Mouse (Mus musculus) cerebellum, adult 18-20 months (tissue): Measurements from ENCODE around the gene Ttc39d.
"Not testable (repeated sequence)": the region's sequence is repeated elsewhere in the genome, so short reads cannot be mapped to it uniquely, and the experiment has no call there.

Experiments used
- DNase-seq, 2 experiments: peaks; one replicate each; pipeline ENCODE4 v3.0.0; 2021

Gene Ttc39d

GRCm38 (mm10) chr17:80206671-80207581, at the start of gene Ttc39d, which contains the start of gene Srsf7:
TSS of gene Ttc39d (plus strand) at chr17:80207460.
TSS of gene Srsf7 (minus strand) at chr17:80207307.
- DNase-seq, result peak; percentile 97 to 98

- DNase-seq, result no peak
Measured at GRCm38 (mm10) chr17:80157489-80157888, 49.8 kb upstream of the Ttc39d start.

GRCm38 (mm10) chr17:80160454-80160853, 46.8 kb upstream of the Ttc39d start:
- peak; percentile 36 to 37 for DNase-seq

- DNase-seq, result no peak
Measured at GRCm38 (mm10) chr17:80163991-80164390, 43.3 kb upstream of the Ttc39d start.

- DNase-seq, result peak; percentile 73 to 84
Measured at GRCm38 (mm10) chr17:80165741-80166140, 41.5 kb upstream of the Ttc39d start.

- DNase-seq, result peak in 1 of 2 experiments; percentile 20
Measured at GRCm38 (mm10) chr17:80166346-80166745, 40.9 kb upstream of the Ttc39d start.

GRCm38 (mm10) chr17:80167436-80167835, 39.8 kb upstream of the Ttc39d start:
- peak in 1 of 2 experiments; percentile 29 for DNase-seq

GRCm38 (mm10) chr17:80167851-80168251, 39.4 kb upstream of the Ttc39d start:
- DNase-seq, result peak in 1 of 2 experiments; percentile 21

- DNase-seq, result peak; percentile 60 to 67
Measured at GRCm38 (mm10) chr17:80168425-80169182, 38.7 kb upstream of the Ttc39d start.

GRCm38 (mm10) chr17:80169792-80170191, 37.5 kb upstream of the Ttc39d start:
- DNase-seq, result no peak

- DNase-seq, result peak; percentile 65 to 85
Measured at GRCm38 (mm10) chr17:80170951-80171350, 36.3 kb upstream of the Ttc39d start.

GRCm38 (mm10) chr17:80171948-80172347, 35.3 kb upstream of the Ttc39d start:
- no peak for DNase-seq

- DNase-seq, result no peak
Measured at GRCm38 (mm10) chr17:80172761-80173160, 34.5 kb upstream of the Ttc39d start.

- no peak for DNase-seq
Measured at GRCm38 (mm10) chr17:80173708-80174107, 33.6 kb upstream of the Ttc39d start.

- DNase-seq, result no peak
Measured at GRCm38 (mm10) chr17:80174146-80174545, 33.1 kb upstream of the Ttc39d start.

GRCm38 (mm10) chr17:80174699-80175385, 32.4 kb upstream of the Ttc39d start:
- DNase-seq, result no peak

- no peak for DNase-seq
Measured at GRCm38 (mm10) chr17:80175386-80175739, 31.9 kb upstream of the Ttc39d start.

GRCm38 (mm10) chr17:80175966-80176365, 31.3 kb upstream of the Ttc39d start:
- no peak for DNase-seq

- DNase-seq, result not testable (repeated sequence)
Measured at GRCm38 (mm10) chr17:80178846-80179245, 28.4 kb upstream of the Ttc39d start.

GRCm38 (mm10) chr17:80179959-80180358, 27.3 kb upstream of the Ttc39d start:
- DNase-seq, result peak; percentile 82

GRCm38 (mm10) chr17:80180468-80180867, 26.8 kb upstream of the Ttc39d start:
- no peak for DNase-seq

GRCm38 (mm10) chr17:80183615-80184014, 23.6 kb upstream of the Ttc39d start:
- DNase-seq, result no peak

- DNase-seq, result peak in 1 of 2 experiments; percentile 21
Measured at GRCm38 (mm10) chr17:80193075-80193474, 14.2 kb upstream of the Ttc39d start.
